Mouse (Mus musculus): Measurements from ENCODE around the gene Gm8334. TPM values are rescaled to one million over a fixed set of nuclear protein-coding genes. Genes with fewer than 3 reads are reported as not detected.
"Not testable (repeated sequence)": the region's sequence is repeated elsewhere in the genome, so short reads cannot be mapped to it uniquely, and the experiment has no call there.

Gm8334 gene
- not detected in 2 replicates for total RNA-seq (2012; rRNA removed)
- total RNA-seq (2014; rRNA removed): not detected in 2 replicates
- polyA plus RNA-seq (2012; ENCODE audit: insufficient read length, low read depth): not detected in 2 replicates

DNA sequence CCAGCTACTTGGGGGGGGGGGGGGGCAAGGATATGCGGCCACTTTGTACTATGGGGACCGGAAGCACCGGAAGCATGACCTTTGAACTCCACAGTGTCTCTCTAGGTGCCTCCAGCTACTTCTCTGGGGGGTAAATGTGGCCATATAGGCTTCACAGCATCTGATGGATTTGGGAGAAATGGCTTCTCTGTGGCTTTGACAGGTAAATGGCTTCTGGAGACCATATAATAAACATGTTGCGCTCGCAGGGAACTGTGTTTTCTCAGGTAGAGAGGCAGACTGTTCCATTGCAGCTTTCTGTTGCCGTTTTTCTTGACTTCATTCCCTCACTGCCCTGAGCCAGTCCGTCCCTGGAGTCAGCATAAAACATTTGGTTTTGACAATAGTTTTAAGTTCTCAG, at the start of gene Gm8334:
Gene Gm8334, minus strand, starts transcription at position 101 of the 400 bp plus-strand sequence.
- H3K27me3 ChIP-seq (replicated peaks); H3K79me2 ChIP-seq (replicated peaks; ENCODE audit: control insufficient read depth, extremely low read depth, insufficient read depth, poor library complexity, severe bottlenecking); DNase-seq (ENCODE audit: extremely low read depth); H3K9me3 ChIP-seq (replicated peaks; ENCODE audit: low read length); in situ Hi-C loops (cut with MboI; ENCODE audit: low pct_ligation_motif_present, low pct_unique_long_range_greater_than_20kb, low sequenced_read_pairs); H3K4me3 ChIP-seq (replicated peaks in 1 of 3; ENCODE audit: low read depth in 2 of 3, low read length in 2 of 3, poor library complexity in 1 of 3); H3K4me2 ChIP-seq (ENCODE audit: insufficient read depth, low read depth, poor library complexity, severe bottlenecking); H3K9ac ChIP-seq (ENCODE audit: insufficient read depth, low read depth); H3K36me3 ChIP-seq (replicated peaks in 1 of 2; ENCODE audit: control insufficient read depth in 1 of 2, insufficient read depth in 1 of 2, low read length in 1 of 2); dilution Hi-C loops (cut with MboI; ENCODE audit: extremely low pct_ligation_motif_present, extremely low pct_unique_long_range_greater_than_20kb, low sequenced_read_pairs); H3K4me1 ChIP-seq (ENCODE audit: control insufficient read depth in 1 of 2, insufficient read depth in 2 of 2); H3K27ac ChIP-seq (ENCODE audit: insufficient read depth, low read depth): not testable (repeated sequence)

DNA sequence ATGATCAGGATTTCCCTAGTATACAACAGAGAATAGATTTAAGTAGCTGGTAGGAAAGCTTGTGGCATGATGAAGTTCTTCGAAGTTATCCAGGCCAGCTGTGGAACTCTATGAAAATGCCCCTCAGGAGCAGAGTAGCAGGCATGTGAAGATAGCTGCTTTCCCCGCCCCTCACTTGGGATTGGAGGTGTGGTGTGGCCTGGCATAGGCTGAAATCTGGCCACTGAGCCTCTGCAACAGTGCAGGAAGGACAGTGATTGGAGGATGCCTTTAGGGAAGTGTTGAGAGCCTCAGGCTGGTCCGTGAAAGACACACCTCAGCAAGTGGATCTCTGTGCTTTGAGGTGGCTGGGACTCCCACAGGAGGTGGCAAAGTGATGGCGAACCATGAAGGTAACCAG, 48.3 kb upstream of the Gm8334 start, which contains the start of gene Gm15127:
Gene Gm15127, plus strand, starts transcription at position 301 of the 400 bp plus-strand sequence.
- H3K4me1 ChIP-seq (ENCODE audit: control insufficient read depth in 1 of 2, insufficient read depth in 2 of 2); H3K27ac ChIP-seq (ENCODE audit: insufficient read depth, low read depth); H3K27me3 ChIP-seq (replicated peaks); H3K36me3 ChIP-seq (replicated peaks in 1 of 2; ENCODE audit: control insufficient read depth in 1 of 2, insufficient read depth in 1 of 2, low read length in 1 of 2); H3K9me3 ChIP-seq (replicated peaks; ENCODE audit: low read length); H3K4me3 ChIP-seq (replicated peaks in 1 of 3; ENCODE audit: low read depth in 2 of 3, low read length in 2 of 3, poor library complexity in 1 of 3); H3K79me2 ChIP-seq (replicated peaks; ENCODE audit: control insufficient read depth, extremely low read depth, insufficient read depth, poor library complexity, severe bottlenecking); dilution Hi-C loops (cut with MboI; ENCODE audit: extremely low pct_ligation_motif_present, extremely low pct_unique_long_range_greater_than_20kb, low sequenced_read_pairs); in situ Hi-C loops (cut with MboI; ENCODE audit: low pct_ligation_motif_present, low pct_unique_long_range_greater_than_20kb, low sequenced_read_pairs); DNase-seq (ENCODE audit: extremely low read depth); H3K9ac ChIP-seq (ENCODE audit: insufficient read depth, low read depth); H3K4me2 ChIP-seq (ENCODE audit: insufficient read depth, low read depth, poor library complexity, severe bottlenecking): not testable (repeated sequence)

Other genes with a start within 250 kb of the Gm8334 start
- not detected in 2 replicates for gene Gm15114, start 126.2 kb downstream of the Gm8334 start, total RNA-seq (2012; rRNA removed)
- not detected in 2 replicates for gene Gm15114, start 126.2 kb downstream of the Gm8334 start, total RNA-seq (2014; rRNA removed)
- gene Gm15114, start 126.2 kb downstream of the Gm8334 start, polyA plus RNA-seq (2012; ENCODE audit: insufficient read length, low read depth): not detected in 2 replicates
- gene Gm15127, start 48.4 kb upstream of the Gm8334 start, total RNA-seq (2012; rRNA removed): not detected in 2 replicates
- gene Gm15127, start 48.4 kb upstream of the Gm8334 start, total RNA-seq (2014; rRNA removed): not detected in 2 replicates
- not detected in 2 replicates for gene Gm15127, start 48.4 kb upstream of the Gm8334 start, polyA plus RNA-seq (2012; ENCODE audit: insufficient read length, low read depth)
- not detected in 2 replicates for gene Luzp4, start 242.5 kb upstream of the Gm8334 start, total RNA-seq (2012; rRNA removed)
- not detected in 2 replicates for gene Luzp4, start 242.5 kb upstream of the Gm8334 start, total RNA-seq (2014; rRNA removed)
- gene Luzp4, start 242.5 kb upstream of the Gm8334 start, polyA plus RNA-seq (2012; ENCODE audit: insufficient read length, low read depth): not detected in 2 replicates